Mouse (Mus musculus): Measurements from ENCODE around the gene Cnnm4. TPM values are rescaled to one million over a fixed set of nuclear protein-coding genes. Genes with fewer than 3 reads are reported as not detected.
A peak's percentile ranks its signal among the peaks of the same experiment; 100 is the strongest.

The Cnnm4 gene
- polyA plus RNA-seq, 1 experiment from 2014 or later = 5.4 TPM

DNA sequence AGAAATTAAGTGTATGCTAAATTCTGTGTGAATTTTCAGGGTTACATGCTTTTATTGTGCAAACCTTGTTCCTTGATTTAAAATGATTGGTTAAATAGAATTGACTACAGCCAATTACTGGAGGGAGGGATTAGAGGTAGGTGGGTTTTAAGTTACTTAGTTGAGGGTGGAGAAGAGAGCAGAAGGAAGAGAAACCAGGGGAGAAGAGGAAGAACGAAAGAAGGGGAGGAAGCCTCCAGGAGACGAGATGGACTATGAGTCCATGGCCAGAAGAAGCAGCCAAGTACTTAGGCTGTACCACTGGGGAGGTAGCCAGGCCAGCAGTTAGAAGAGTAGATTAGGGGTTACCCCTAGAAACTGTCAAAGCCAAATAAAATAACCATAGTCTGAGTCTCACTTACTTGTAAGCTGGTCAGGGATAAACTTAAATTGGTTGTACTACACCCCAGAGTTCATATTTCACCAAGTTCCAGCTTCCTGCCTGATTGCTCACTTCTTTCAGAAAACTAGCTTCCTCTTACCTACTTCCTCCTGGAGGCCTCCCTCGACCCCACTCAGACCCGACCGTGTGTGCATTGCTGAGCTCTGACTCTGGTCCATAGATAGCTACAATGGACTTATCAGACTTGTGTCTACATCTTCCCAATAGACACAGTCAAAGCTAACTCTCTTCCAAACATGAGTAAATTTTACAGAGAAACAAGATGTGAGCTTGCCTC is 25.2 kb upstream of the Cnnm4 start:
- Histone ChIP-seq H3K4me2 (no peak overlapping the region), H3K4me3 (no peak overlapping the region), H3K9ac (no peak overlapping the region), H3K36me3 (0 out of 2 replicates have a peak, but pooled peaks cover 15% of the 10 kb centered on the region), H3K27me3 (no peaks in the 10 kb centered on the region), H3K27ac (no peak overlapping the region), H3K4me1 (replicated peaks) (peaks cover 10% of the 10 kb centered on the region), H3K9me3 (replicated peaks) (no peaks in the 10 kb centered on the region)
- no peak for ATAC-seq (replicated peaks; ENCODE audit: insufficient number of reproducible peaks, insufficient read depth, low FRiP score, low read depth)
- 70% methylated on average over 5 of the region's 5 CpGs for WGBS

GRCm38 (mm10) chr1:36446841-36447240 is 24.6 kb upstream of the Cnnm4 start:
- Histone ChIP-seq H3K4me2 (no peak overlapping the region), H3K27me3 (no peaks in the 10 kb centered on the region), H3K27ac (no peak overlapping the region), H3K36me3 (0 out of 2 replicates have a peak, but pooled peaks cover 9% of the 10 kb centered on the region), H3K9ac (no peak overlapping the region), H3K9me3 (replicated peaks) (no peaks in the 10 kb centered on the region), H3K4me3 (no peak overlapping the region), H3K4me1 (replicated peaks) (peaks cover 10% of the 10 kb centered on the region)
- 80% methylated on average over 5 of the region's 5 CpGs for WGBS
- no peak for ATAC-seq (replicated peaks; ENCODE audit: insufficient number of reproducible peaks, insufficient read depth, low FRiP score, low read depth)

GRCm38 (mm10) chr1:36454055-36454815 is 17.2 kb upstream of the Cnnm4 start:
- no peak for ATAC-seq (replicated peaks; ENCODE audit: insufficient number of reproducible peaks, insufficient read depth, low FRiP score, low read depth)
- Histone ChIP-seq H3K27me3 (no peaks in the 10 kb centered on the region), H3K4me2 (no peak overlapping the region), H3K9me3 (replicated peaks) (no peaks in the 10 kb centered on the region), H3K4me3 (no peak overlapping the region), H3K36me3 (no peaks in the 10 kb centered on the region), H3K4me1 (replicated peaks) (peaks cover 9% of the 10 kb centered on the region; the same call in 1 of the 2 replicates), H3K9ac (no peak overlapping the region), H3K27ac (no peak overlapping the region)
- WGBS = 78% methylated on average over 6 of the region's 6 CpGs

- no peaks in the 10 kb centered on the region for H3K36me3 ChIP-seq
- H3K9me3 ChIP-seq (replicated peaks) = no peaks in the 10 kb centered on the region
- 15% methylated on average over 7 of the region's 7 CpGs for WGBS
- no peak overlapping the region for H3K4me2 ChIP-seq
- H3K4me1 ChIP-seq (replicated peaks) = peaks cover 9% of the 10 kb centered on the region; the same call in 1 of the 2 replicates
- no peak overlapping the region for H3K4me3 ChIP-seq
- H3K27me3 ChIP-seq = no peaks in the 10 kb centered on the region
- H3K9ac ChIP-seq = no peak overlapping the region
- 0 out of 2 replicates have a peak overlapping the region, but pooled peaks have one; percentile 15 for H3K27ac ChIP-seq
- ATAC-seq (replicated peaks; ENCODE audit: insufficient number of reproducible peaks, insufficient read depth, low FRiP score, low read depth) = no peak
These were observed 13.9 kb upstream of the Cnnm4 start for GRCm38 (mm10) chr1:36457388-36458014.

GRCm38 (mm10) chr1:36458169-36458568 is 13.3 kb upstream of the Cnnm4 start:
- ATAC-seq (replicated peaks; ENCODE audit: insufficient number of reproducible peaks, insufficient read depth, low FRiP score, low read depth) = no peak
- no peak overlapping the region for H3K4me2 ChIP-seq
- no peaks in the 10 kb centered on the region for H3K27me3 ChIP-seq
- H3K9ac ChIP-seq = no peak overlapping the region
- WGBS = 72% methylated on average over 5 of the region's 5 CpGs
- H3K4me1 ChIP-seq (replicated peaks) = peaks cover 9% of the 10 kb centered on the region; the same call in 1 of the 2 replicates
- H3K4me3 ChIP-seq = no peak overlapping the region
- H3K27ac ChIP-seq = no peak overlapping the region
- H3K36me3 ChIP-seq = no peaks in the 10 kb centered on the region
- H3K9me3 ChIP-seq (replicated peaks) = no peaks in the 10 kb centered on the region

DNA sequence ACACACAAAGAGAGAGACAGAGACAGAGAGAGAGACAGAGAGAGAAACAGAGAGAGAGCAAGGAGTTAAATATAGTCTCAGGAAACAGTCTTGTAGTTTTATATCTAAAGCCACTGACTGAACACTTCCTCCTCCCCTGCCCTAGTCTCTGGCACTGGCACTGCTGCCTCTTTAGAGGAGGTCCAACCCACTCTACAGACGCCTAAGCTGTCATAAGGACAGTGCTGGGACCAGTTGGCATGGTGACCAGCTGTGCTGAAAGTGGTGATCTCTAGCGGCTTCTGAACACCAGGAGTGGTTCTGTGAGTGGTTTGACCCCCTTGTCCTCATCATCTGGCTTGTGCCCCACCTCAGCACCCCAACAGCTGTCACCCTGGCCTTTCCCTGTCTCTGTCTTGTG is 9.6 kb upstream of the Cnnm4 start:
- H3K9ac ChIP-seq = no peak overlapping the region
- 37% methylated on average over 2 of the region's 2 CpGs for WGBS

DNA sequence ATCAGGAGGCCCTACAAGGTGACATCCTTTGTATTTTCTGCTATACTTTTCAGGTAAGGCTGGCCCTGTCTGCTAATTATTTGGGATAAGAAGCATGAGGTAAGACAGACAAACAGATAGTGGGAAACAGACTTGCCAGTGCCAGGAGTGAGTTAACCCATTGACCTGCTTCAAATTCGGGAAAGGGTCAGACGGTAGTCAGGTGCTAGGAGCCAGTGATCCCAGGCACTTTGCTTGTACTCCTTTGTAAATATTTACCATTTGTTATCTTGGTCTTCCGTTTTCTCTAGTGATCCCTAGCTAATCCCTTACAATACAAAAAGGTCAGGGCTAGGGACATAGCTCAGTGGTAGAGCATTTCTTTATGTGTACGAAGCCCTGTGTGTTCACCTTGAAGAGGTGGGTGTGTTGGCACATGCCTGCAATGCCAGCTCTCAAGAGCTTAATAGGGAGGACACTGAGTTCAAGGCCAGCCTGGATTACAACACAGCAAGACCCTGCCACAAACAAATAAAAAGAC is 5.7 kb upstream of the Cnnm4 start:
- no peak overlapping the region for H3K4me3 ChIP-seq
- no peak overlapping the region for H3K9ac ChIP-seq
- 59% methylated on average over 4 of the region's 4 CpGs for whole genome bisulfite sequencing
- no peak overlapping the region for H3K27ac ChIP-seq
- H3K4me2 ChIP-seq = no peak overlapping the region
- no peaks in the 10 kb centered on the region for H3K36me3 ChIP-seq
- H3K4me1 ChIP-seq (replicated peaks) = peaks cover 4% of the 10 kb centered on the region
- no peaks in the 10 kb centered on the region for H3K9me3 ChIP-seq (replicated peaks)
- H3K27me3 ChIP-seq = no peaks in the 10 kb centered on the region
- ATAC-seq (replicated peaks; ENCODE audit: insufficient number of reproducible peaks, insufficient read depth, low FRiP score, low read depth) = no peak

More for the DNA sequence above, 9.6 kb upstream of the Cnnm4 start:
- Histone ChIP-seq H3K9me3 (replicated peaks) (no peaks in the 10 kb centered on the region), H3K4me1 (replicated peaks) (peaks cover 9% of the 10 kb centered on the region; the same call in 1 of the 2 replicates), H3K36me3 (no peaks in the 10 kb centered on the region), H3K27ac (no peak overlapping the region), H3K27me3 (no peaks in the 10 kb centered on the region), H3K4me3 (no peak overlapping the region), H3K4me2 (no peak overlapping the region)
- ATAC-seq (replicated peaks; ENCODE audit: insufficient number of reproducible peaks, insufficient read depth, low FRiP score, low read depth) = no peak

GRCm38 (mm10) chr1:36467446-36467845 is 4.0 kb upstream of the Cnnm4 start:
- H3K36me3 ChIP-seq = no peaks in the 10 kb centered on the region
- H3K27ac ChIP-seq = no peak overlapping the region
- peaks cover 15% of the 10 kb centered on the region for H3K4me1 ChIP-seq (replicated peaks)
- no peak overlapping the region for H3K9ac ChIP-seq
- H3K27me3 ChIP-seq = no peaks in the 10 kb centered on the region
- WGBS = 50% methylated on average over 5 of the region's 5 CpGs
- no peak for ATAC-seq (replicated peaks; ENCODE audit: insufficient number of reproducible peaks, insufficient read depth, low FRiP score, low read depth)
- no peak overlapping the region for H3K4me3 ChIP-seq
- no peaks in the 10 kb centered on the region for H3K9me3 ChIP-seq (replicated peaks)
- no peak overlapping the region for H3K4me2 ChIP-seq

- H3K27ac ChIP-seq = no peak overlapping the region
- no peak overlapping the region for H3K4me2 ChIP-seq
- H3K27me3 ChIP-seq = no peaks in the 10 kb centered on the region
- no peak overlapping the region for H3K9ac ChIP-seq
- H3K4me3 ChIP-seq = no peak overlapping the region
- ATAC-seq (replicated peaks; ENCODE audit: insufficient number of reproducible peaks, insufficient read depth, low FRiP score, low read depth) = no peak
- 44% methylated on average over 2 of the region's 2 CpGs for WGBS
- peaks cover 37% of the 10 kb centered on the region for H3K4me1 ChIP-seq (replicated peaks)
- no peaks in the 10 kb centered on the region for H3K9me3 ChIP-seq (replicated peaks)
- no peaks in the 10 kb centered on the region for H3K36me3 ChIP-seq
These were observed 1.5 kb upstream of the Cnnm4 start for GRCm38 (mm10) chr1:36469811-36470444.

DNA sequence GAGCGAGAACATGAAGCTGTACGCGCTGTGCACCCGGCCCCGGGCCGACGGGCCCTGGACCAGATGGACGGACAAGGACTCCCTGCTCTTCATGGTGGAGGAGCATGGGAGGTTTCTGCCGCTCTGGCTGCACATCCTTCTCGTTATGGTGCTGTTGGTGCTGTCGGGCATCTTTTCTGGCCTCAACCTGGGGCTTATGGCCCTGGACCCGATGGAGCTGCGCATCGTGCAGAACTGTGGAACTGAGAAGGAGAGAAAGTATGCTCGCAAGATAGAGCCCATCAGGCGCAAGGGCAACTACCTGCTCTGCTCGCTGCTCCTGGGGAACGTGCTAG is 653 bp downstream of the Cnnm4 start:
- Histone ChIP-seq H3K9ac (peak overlapping the region; percentile 80), H3K4me2 (peak overlapping the region; percentile 87), H3K27me3 (no peaks in the 10 kb centered on the region), H3K36me3 (no peaks in the 10 kb centered on the region), H3K27ac (no peak overlapping the region), H3K9me3 (replicated peaks) (no peaks in the 10 kb centered on the region), H3K4me3 (peak overlapping the region; percentile 86), H3K4me1 (replicated peaks) (peaks cover 50% of the 10 kb centered on the region)
- WGBS = 12% methylated on average over 18 of the region's 18 CpGs
- no peak; the same call in 1 of the 2 replicates for ATAC-seq (replicated peaks; ENCODE audit: insufficient number of reproducible peaks, insufficient read depth, low FRiP score, low read depth)

Data from heart, embryonic 15.5 days (tissue).